Mouse (Mus musculus) limb, embryonic 13.5 days (tissue): ENCODE results near the gene Anxa6. TPM values are rescaled to one million over a fixed set of nuclear protein-coding genes. Genes with fewer than 3 reads are reported as not detected.

ENCODE experiments used
- ATAC-seq: fragments of 200-750 bp; cut with Nextera tagmentation; 2 replicates; pipeline ENCODE4 v1.8.0; 2017; ENCODE audit warnings: low read depth, moderate number of reproducible peaks, moderate TSS enrichment; ENCODE audit not compliant: low FRiP score
- H3K27ac ChIP-seq: fragments of 300-500 bp; sonication (generic); 2 replicates; pipeline ENCODE4 v1.5.1; 2015; ENCODE audit warnings: inconsistent platforms, mild to moderate bottlenecking, moderate library complexity
- H3K27me3 ChIP-seq: fragments of 300-500 bp; sonication (generic); 2 replicates; pipeline ENCODE4 v1.6.1; 2015; ENCODE audit warnings: mild to moderate bottlenecking, inconsistent platforms
- H3K36me3 ChIP-seq: fragments of 300-500 bp; sonication (generic); 2 replicates; pipeline ENCODE4 v1.6.1; 2015; ENCODE audit warnings: inconsistent platforms, mild to moderate bottlenecking, moderate library complexity
- H3K4me1 ChIP-seq: fragments of 300-500 bp; sonication (generic); 2 replicates; pipeline ENCODE4 v1.6.1; 2015; ENCODE audit warnings: inconsistent platforms
- H3K4me2 ChIP-seq: fragments of 300-500 bp; sonication (generic); replicated peaks from 2 replicates; pipeline ENCODE4 v1.6.1; 2015; ENCODE audit warnings: inconsistent platforms, mild to moderate bottlenecking, moderate library complexity
- H3K4me3 ChIP-seq: fragments of 300-500 bp; sonication (generic); 2 replicates; pipeline ENCODE4 v1.5.1; 2015; ENCODE audit warnings: moderate library complexity, mild to moderate bottlenecking, inconsistent platforms
- H3K9ac ChIP-seq: fragments of 300-500 bp; sonication (generic); 2 replicates; pipeline ENCODE4 v1.6.1; 2015; ENCODE audit warnings: mild to moderate bottlenecking, inconsistent platforms
- H3K9me3 ChIP-seq: fragments of 300-500 bp; sonication (generic); 2 replicates; pipeline ENCODE4 v1.6.1; 2016; ENCODE audit warnings: inconsistent platforms
- WGBS: fragments of 180-500 bp; shearing (Covaris S2); methylation state at CpG from one replicate; pipeline ENCODE4 v1.1.7; 2015; 5-methylcytosine and 5-hydroxymethylcytosine counted together
- polyA plus RNA-seq: library from polyadenylated mRNA; unstranded; fragments of >200 nt; fragmentation: Nextera tagmentation; extraction: Ambion mirVana; gene quantifications from 2 replicates; pipeline ENCODE4 v1.2.1, GENCODE M21; 2015

Anxa6 gene
- polyA plus RNA-seq, 1 experiment from 2014 or later, result 335 TPM

DNA sequence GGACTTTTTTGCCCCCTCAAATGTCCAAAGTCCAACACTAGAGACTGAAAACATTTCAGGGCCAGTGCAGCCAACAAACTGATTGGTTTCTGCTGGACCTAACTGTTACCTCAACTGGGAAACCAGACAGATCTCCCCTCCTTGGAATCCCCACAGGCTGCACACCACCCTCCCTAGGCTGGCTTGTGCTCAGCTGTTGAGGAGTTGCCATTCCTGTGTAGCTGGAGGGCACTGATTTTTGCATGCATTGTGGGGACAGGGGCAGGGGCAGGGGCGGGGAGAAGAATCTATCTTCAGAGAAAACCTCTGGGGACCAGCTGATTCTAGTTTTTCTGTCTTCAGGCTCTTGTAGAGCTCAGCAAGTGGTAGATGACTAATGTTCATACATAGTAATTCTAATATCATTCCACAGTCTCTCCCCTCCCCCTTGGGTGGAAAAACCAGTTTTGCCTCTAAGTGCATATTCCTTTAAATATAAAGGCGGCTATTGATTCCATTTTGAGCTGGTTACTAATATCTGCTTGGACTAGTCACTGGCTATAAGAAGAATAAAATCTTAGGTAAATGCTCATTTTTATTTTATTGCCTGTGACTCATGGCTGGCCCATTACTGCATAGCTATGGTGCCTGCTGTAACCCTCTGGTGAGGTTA is 5.9 kb downstream of the Anxa6 start:
- H3K9me3 ChIP-seq, result no peaks in the 10 kb centered on the region
- no peak overlapping the region for H3K9ac ChIP-seq
- WGBS, result 72% methylated on average over 2 of the region's 2 CpGs
- ATAC-seq, result no peak
- H3K27ac ChIP-seq, result peak overlapping the region; percentile 72; the same call in 1 of the 2 replicates
- no peak overlapping the region for H3K4me3 ChIP-seq
- H3K4me1 ChIP-seq, result peaks cover 91% of the 10 kb centered on the region
- no peaks in the 10 kb centered on the region for H3K27me3 ChIP-seq
- H3K4me2 ChIP-seq, result peak overlapping the region; percentile 19; the same call in 1 of the 2 replicates
- H3K36me3 ChIP-seq, result peaks cover 25% of the 10 kb centered on the region

DNA sequence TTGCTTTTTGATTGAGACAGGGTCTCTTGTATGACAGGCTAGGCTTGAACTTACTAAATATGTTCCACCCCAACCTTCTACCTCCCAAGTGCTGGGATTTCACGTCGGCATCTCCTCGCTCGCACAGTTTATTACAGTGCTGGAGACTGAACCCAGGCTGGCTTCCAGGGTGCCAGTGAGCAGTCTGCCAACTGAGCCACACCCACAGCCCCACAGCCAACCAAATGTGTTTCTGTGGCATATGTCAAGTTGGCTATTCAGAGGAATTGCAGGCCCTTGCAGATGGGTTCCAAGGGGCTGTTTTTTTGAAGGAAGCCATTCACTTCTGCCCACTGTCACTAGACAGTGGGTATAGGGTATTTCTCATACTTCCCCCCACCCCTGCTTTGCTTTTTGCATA is 7.3 kb downstream of the Anxa6 start:
- Histone ChIP-seq H3K36me3 (peaks cover 31% of the 10 kb centered on the region), H3K27ac (no peak overlapping the region), H3K27me3 (no peaks in the 10 kb centered on the region), H3K4me3 (no peak overlapping the region), H3K4me1 (peaks cover 88% of the 10 kb centered on the region), H3K4me2 (no peak overlapping the region), H3K9me3 (no peaks in the 10 kb centered on the region), H3K9ac (no peak overlapping the region)
- WGBS, result 74% methylated on average over 4 of the region's 4 CpGs
- no peak for ATAC-seq

DNA sequence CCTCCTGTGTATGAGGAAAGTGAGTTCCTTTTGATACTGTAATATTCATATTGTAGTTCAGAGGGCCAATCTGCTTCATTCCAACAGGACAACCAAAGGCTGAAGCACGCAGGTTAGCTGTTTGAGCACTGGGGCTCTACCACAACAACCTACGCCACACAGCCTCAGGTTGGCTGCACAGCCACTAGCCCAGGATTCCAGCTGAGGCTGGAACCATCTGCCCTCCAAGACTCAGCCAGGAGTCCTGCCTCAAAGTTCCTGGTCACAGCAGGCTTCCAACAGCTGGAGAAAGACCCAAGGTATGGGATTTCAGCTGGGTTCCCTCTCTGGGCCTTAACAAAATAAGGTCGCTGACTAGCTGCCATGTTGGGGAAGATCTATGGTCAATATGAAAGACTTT is 9.7 kb downstream of the Anxa6 start:
- Histone ChIP-seq H3K9me3 (no peaks in the 10 kb centered on the region), H3K4me1 (peaks cover 81% of the 10 kb centered on the region), H3K9ac (peak overlapping the region; percentile 8; the same call in 1 of the 2 replicates)

DNA sequence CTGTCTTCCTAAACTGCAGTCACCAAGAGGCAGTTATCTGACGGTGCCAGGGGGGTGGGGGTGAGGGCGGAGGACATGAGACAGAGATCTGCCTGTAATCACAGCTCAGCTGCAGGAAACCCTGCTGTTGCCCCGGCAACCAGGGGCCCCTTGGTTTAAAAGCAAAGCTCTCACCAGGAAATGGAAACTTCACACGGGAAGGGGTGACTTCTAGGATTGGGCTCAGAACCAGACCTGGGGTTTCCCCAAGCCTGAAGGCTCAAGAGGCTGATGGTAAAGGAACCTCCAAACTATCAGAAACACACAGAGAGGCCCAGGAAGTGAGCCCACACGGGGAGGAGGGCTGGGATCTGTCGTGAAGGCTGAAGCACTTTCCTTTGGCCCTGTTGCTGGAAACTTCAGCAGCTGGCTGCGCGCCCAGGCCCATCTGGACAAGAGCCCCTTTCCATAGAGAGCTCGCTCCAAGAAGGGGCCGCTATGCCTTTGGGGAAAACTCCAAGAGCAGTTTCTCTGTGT is 10.1 kb downstream of the Anxa6 start:
- WGBS, result 3% methylated on average over 10 of the region's 10 CpGs
- Histone ChIP-seq H3K4me1 (peaks cover 78% of the 10 kb centered on the region), H3K36me3 (peaks cover 49% of the 10 kb centered on the region), H3K4me2 (peak overlapping the region; percentile 57), H3K9ac (peak overlapping the region; percentile 8), H3K4me3 (peak overlapping the region; percentile 23), H3K9me3 (no peaks in the 10 kb centered on the region), H3K27ac (peak overlapping the region; percentile 97), H3K27me3 (no peaks in the 10 kb centered on the region)
- ATAC-seq, result peak; percentile 88

More for the DNA sequence above, 9.7 kb downstream of the Anxa6 start:
- WGBS, result 50% methylated on average over 3 of the region's 3 CpGs
- ATAC-seq, result peak; percentile 42; the same call in 1 of the 2 replicates
- peaks cover 45% of the 10 kb centered on the region for H3K36me3 ChIP-seq
- peak overlapping the region; percentile 57 for H3K4me2 ChIP-seq
- H3K27me3 ChIP-seq, result no peaks in the 10 kb centered on the region
- H3K27ac ChIP-seq, result peak overlapping the region; percentile 97
- peak overlapping the region; percentile 23; the same call in 1 of the 2 replicates for H3K4me3 ChIP-seq

DNA sequence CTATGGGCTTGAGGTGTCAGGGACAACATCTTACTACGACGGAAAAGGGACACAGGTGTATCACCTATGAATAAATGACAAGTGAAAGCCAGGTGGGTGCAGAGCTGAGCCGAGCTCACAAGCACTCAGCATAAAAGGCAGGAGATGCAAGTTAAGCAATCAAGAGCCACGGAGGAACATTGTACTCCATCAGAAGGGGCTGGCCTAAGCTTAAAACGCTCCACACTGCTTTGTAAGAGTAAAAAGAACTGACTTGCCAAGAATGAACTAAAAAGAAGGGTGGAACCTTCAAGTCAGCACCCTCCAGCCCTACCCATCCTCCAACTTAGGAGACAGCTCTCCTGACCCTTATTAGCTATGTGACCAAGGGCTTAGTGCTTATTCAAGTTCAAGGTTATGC is 10.7 kb downstream of the Anxa6 start:
- no peak for ATAC-seq
- peaks cover 55% of the 10 kb centered on the region for H3K36me3 ChIP-seq
- no peaks in the 10 kb centered on the region for H3K9me3 ChIP-seq

DNA sequence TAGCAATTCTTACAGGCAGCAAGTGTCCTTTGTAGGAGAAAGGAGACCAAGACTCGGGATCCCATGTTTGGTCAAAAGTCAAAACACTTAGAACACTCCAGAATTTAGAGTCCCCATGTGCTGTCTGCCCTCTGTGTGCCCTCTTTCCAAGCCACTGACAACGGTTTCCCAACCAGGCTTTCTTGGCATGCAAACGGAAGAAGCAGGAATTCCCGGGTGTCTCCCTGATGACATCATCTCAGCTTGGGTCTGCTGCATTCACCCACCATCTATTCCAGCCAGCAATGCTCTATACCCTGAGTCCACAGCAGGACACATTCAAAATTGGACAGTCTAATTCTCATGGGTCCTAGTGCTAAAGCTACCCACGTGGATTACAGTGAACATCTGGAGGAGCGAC is 11.4 kb downstream of the Anxa6 start:
- H3K36me3 ChIP-seq, result peaks cover 59% of the 10 kb centered on the region
- H3K27ac ChIP-seq, result peak overlapping the region; percentile 97
- H3K4me2 ChIP-seq, result no peak overlapping the region
- ATAC-seq, result no peak
- 52% methylated on average over 6 of the region's 6 CpGs for WGBS
- H3K9me3 ChIP-seq, result no peaks in the 10 kb centered on the region
- peaks cover 66% of the 10 kb centered on the region for H3K4me1 ChIP-seq
- H3K4me3 ChIP-seq, result no peak overlapping the region
- no peaks in the 10 kb centered on the region for H3K27me3 ChIP-seq
- no peak overlapping the region for H3K9ac ChIP-seq

More for the DNA sequence above, 10.7 kb downstream of the Anxa6 start:
- peaks cover 73% of the 10 kb centered on the region for H3K4me1 ChIP-seq
- H3K4me2 ChIP-seq, result peak overlapping the region; percentile 57
- 52% methylated on average over 5 of the region's 5 CpGs for WGBS
- H3K27ac ChIP-seq, result peak overlapping the region; percentile 97
- H3K9ac ChIP-seq, result 0 out of 2 replicates have a peak overlapping the region, but pooled peaks have one; percentile 8
- H3K4me3 ChIP-seq, result peak overlapping the region; percentile 23; the same call in 1 of the 2 replicates
- H3K27me3 ChIP-seq, result no peaks in the 10 kb centered on the region

DNA sequence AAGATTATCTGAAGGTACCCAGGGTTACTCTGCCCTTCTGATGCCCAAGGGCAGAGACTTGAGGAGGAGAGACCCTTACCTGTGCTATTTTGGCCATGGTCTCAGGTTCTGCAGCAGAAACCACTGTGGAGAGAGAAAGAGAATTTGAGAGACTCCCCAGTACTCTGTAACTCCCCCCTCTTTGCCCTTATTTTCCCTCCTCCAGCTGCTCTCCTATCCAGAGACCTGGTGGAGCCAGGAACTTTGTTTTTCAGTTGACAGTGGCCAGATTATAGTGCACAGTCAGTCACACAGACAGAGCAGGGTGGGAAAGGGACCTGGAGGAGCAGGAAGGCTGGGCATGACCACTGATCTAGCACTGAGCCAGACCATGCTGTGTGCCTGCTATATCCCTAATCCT is 11.8 kb downstream of the Anxa6 start:
- H3K36me3 ChIP-seq, result peaks cover 58% of the 10 kb centered on the region

DNA sequence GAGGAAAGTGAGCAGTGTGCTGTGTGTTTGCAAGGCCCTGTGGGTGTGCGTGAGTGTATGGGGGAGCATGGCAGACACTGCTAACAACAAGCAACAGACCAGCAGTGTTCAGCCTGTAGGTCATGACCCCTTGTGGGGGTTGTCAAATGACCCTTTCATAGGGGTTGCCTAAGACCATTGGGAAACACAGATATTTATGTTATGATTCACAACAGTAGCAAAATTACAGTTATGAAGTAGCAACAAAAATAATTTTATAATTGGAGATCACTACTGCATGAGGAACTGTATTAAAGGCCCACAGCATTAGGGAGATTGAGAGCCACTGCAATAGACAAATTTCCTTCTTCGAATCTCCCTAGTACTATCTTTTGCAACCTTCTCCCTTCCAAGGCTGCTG is 13.5 kb downstream of the Anxa6 start:
- WGBS, result 86% methylated on average over 2 of the region's 2 CpGs
- no peak for ATAC-seq
- no peak overlapping the region for H3K9ac ChIP-seq
- H3K36me3 ChIP-seq, result peaks cover 63% of the 10 kb centered on the region
- peaks cover 46% of the 10 kb centered on the region for H3K4me1 ChIP-seq
- H3K4me3 ChIP-seq, result no peak overlapping the region
- no peak overlapping the region for H3K27ac ChIP-seq
- H3K4me2 ChIP-seq, result no peak overlapping the region
- H3K27me3 ChIP-seq, result no peaks in the 10 kb centered on the region
- H3K9me3 ChIP-seq, result no peaks in the 10 kb centered on the region

More for the DNA sequence above, 11.8 kb downstream of the Anxa6 start:
- no peak for ATAC-seq
- no peak overlapping the region for H3K9ac ChIP-seq
- no peaks in the 10 kb centered on the region for H3K9me3 ChIP-seq
- H3K4me2 ChIP-seq, result no peak overlapping the region
- H3K27ac ChIP-seq, result peak overlapping the region; percentile 97; the same call in 1 of the 2 replicates
- no peaks in the 10 kb centered on the region for H3K27me3 ChIP-seq
- peaks cover 62% of the 10 kb centered on the region for H3K4me1 ChIP-seq
- no peak overlapping the region for H3K4me3 ChIP-seq

DNA sequence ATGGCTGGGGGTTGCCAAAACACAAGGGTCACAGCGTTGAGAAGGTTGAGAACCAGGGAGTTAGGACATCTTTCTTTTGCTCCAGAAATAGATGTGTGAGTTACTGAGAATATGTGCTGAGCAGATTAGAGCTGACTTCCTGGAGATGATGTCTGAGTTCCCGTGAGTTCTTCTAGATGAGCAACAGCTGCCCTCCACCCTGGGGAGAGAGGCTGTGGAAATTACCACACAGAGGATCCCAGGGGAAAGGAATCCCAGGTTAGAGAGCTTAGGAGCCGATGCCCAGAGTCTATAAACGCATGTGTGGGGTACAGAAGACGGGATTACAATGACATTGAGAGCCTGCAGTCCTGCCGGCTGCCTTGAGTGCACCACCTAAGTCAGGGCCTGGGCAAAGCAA is 15.2 kb downstream of the Anxa6 start:
- Histone ChIP-seq H3K4me1 (peaks cover 29% of the 10 kb centered on the region), H3K27me3 (no peaks in the 10 kb centered on the region), H3K4me2 (no peak overlapping the region), H3K9ac (no peak overlapping the region), H3K9me3 (no peaks in the 10 kb centered on the region), H3K4me3 (no peak overlapping the region), H3K36me3 (peaks cover 79% of the 10 kb centered on the region), H3K27ac (no peak overlapping the region)
- 63% methylated on average over 6 of the region's 6 CpGs for WGBS
- ATAC-seq, result no peak

DNA sequence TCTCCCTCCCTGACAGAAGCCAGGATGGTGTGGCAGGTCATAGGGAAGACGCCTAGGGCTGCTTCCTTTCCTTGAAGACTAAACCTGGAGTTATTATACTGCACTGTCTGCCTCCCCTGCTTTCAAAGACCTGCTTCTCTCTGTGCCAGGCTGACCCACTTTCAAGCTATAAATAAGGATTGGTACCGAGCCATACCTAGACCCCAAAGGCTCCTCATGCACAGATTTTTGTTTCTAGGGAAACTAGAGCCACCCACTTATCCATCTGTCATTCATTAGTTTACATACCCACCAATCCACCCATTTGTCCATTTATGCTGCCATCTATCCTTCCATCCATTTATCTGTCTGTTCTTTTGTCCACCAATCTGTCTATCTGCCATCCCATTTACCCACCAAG is 16.0 kb downstream of the Anxa6 start:
- Histone ChIP-seq H3K9me3 (no peaks in the 10 kb centered on the region), H3K36me3 (peaks cover 88% of the 10 kb centered on the region), H3K27me3 (no peaks in the 10 kb centered on the region), H3K4me2 (no peak overlapping the region), H3K9ac (no peak overlapping the region), H3K4me1 (peaks cover 20% of the 10 kb centered on the region), H3K4me3 (no peak overlapping the region), H3K27ac (no peak overlapping the region)
- WGBS, result 70% methylated on average over 2 of the region's 2 CpGs
- ATAC-seq, result no peak

DNA sequence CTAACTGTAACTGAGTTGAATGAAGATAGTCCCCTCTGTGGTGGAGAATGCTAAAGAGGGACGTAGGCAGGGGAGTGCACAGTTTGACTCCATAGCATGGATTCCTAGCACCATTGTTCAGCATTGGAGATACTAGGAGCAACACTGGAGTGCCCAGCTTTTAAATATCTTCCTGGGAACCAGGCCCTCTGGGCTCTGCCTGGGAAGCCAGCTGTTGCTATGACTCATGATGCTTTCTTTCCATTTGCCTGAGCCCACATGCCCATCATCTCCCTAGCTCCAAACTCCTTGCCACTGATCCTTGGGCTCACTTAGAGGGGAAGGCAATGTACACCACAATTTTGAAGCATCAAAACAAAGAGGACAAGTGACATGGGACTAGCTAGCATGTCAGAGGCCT is 16.5 kb downstream of the Anxa6 start:
- ATAC-seq, result no peak
- Histone ChIP-seq H3K4me1 (peaks cover 16% of the 10 kb centered on the region), H3K36me3 (peaks cover 92% of the 10 kb centered on the region), H3K4me3 (no peak overlapping the region), H3K4me2 (no peak overlapping the region), H3K27me3 (no peaks in the 10 kb centered on the region), H3K9ac (no peak overlapping the region), H3K27ac (no peak overlapping the region), H3K9me3 (no peaks in the 10 kb centered on the region)
- WGBS, result 79% methylated on average over 1 of the region's 1 CpGs

DNA sequence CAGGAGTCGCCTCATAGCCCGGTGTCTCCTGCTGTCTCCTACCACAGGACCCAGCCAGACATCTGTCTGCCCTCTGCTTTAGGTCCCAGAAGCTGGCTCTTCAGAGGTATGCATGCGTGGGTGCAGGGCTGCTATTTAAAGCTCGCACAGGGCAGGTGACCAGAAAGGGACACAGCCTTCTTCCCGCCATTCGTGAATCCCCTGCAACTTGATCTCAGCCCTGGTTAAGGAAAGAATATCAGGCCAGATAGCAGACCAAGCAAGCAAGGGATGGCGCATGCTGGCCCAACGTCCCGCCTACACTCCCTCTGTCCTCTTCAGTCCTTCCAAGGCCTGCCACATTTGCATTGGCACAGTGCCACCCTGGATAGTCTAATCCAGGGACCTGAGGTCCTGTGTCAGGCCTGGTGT is 17.4 kb downstream of the Anxa6 start:
- H3K4me2 ChIP-seq, result no peak overlapping the region
- H3K4me3 ChIP-seq, result no peak overlapping the region
- no peak for ATAC-seq
- H3K9me3 ChIP-seq, result no peaks in the 10 kb centered on the region
- WGBS, result 79% methylated on average over 9 of the region's 9 CpGs
- H3K36me3 ChIP-seq, result peaks cover 95% of the 10 kb centered on the region
- peak overlapping the region; percentile 20; the same call in 1 of the 2 replicates for H3K9ac ChIP-seq
- peaks cover 10% of the 10 kb centered on the region; the same call in 1 of the 2 replicates for H3K4me1 ChIP-seq
- H3K27ac ChIP-seq, result peak overlapping the region; percentile 44; the same call in 1 of the 2 replicates
- H3K27me3 ChIP-seq, result no peaks in the 10 kb centered on the region
